Mouse (Mus musculus) heart, embryonic 13.5 days (tissue): ENCODE measurements around the gene Cartpt. TPM values are rescaled to one million over a fixed set of nuclear protein-coding genes. Genes with fewer than 3 reads are reported as not detected.
A peak's percentile ranks its signal among the peaks of the same experiment; 100 is the strongest.
"Not testable (repeated sequence)": the region's sequence is repeated elsewhere in the genome, so short reads cannot be mapped to it uniquely, and the experiment has no call there.

Experiments used
- ATAC-seq: fragments of 200-750 bp; cut with Nextera tagmentation; 2 replicates; pipeline ENCODE4 v1.8.0; 2017; ENCODE audit warnings: moderate TSS enrichment; ENCODE audit not compliant: insufficient number of reproducible peaks, low FRiP score, low TSS enrichment; ENCODE audit errors: extremely low read depth
- H3K27ac ChIP-seq: fragments of 300-500 bp; sonication (generic); replicated peaks from 2 replicates; pipeline ENCODE4 v1.5.1; 2015; ENCODE audit warnings: moderate library complexity, mild to moderate bottlenecking, inconsistent platforms
- H3K27me3 ChIP-seq: fragments of 300-500 bp; sonication (generic); replicated peaks from 2 replicates; pipeline ENCODE4 v1.6.1; 2015; ENCODE audit warnings: mild to moderate bottlenecking, inconsistent platforms
- H3K36me3 ChIP-seq: fragments of 300-500 bp; sonication (generic); 2 replicates; pipeline ENCODE4 v1.6.1; 2015; ENCODE audit warnings: mild to moderate bottlenecking, inconsistent platforms
- H3K4me1 ChIP-seq: fragments of 300-500 bp; sonication (generic); 2 replicates; pipeline ENCODE4 v1.6.1; 2015; ENCODE audit warnings: inconsistent platforms
- H3K4me2 ChIP-seq: fragments of 300-500 bp; sonication (generic); 2 replicates; pipeline ENCODE4 v1.6.1; 2015; ENCODE audit warnings: inconsistent platforms, mild to moderate bottlenecking, moderate library complexity
- H3K4me3 ChIP-seq: fragments of 300-500 bp; sonication (generic); 2 replicates; pipeline ENCODE4 v1.5.1; 2015; ENCODE audit warnings: moderate library complexity, mild to moderate bottlenecking, inconsistent platforms
- H3K9ac ChIP-seq: fragments of 300-500 bp; sonication (generic); 2 replicates; pipeline ENCODE4 v1.6.1; 2015; ENCODE audit warnings: inconsistent platforms, mild to moderate bottlenecking, moderate library complexity
- H3K9me3 ChIP-seq: fragments of 300-500 bp; sonication (generic); 2 replicates; pipeline ENCODE4 v1.6.1; 2016; ENCODE audit warnings: inconsistent platforms
- WGBS: fragments of 180-500 bp; shearing (Covaris S2); methylation state at CpG from one replicate; pipeline ENCODE4 v1.1.7; 2015; ENCODE audit warnings: mixed read lengths; 5-methylcytosine and 5-hydroxymethylcytosine counted together
- polyA plus RNA-seq: library from polyadenylated mRNA; unstranded; fragments of >200 nt; fragmentation: Nextera tagmentation; extraction: Ambion mirVana; gene quantifications from 2 replicates; pipeline ENCODE4 v1.2.1, GENCODE M21; 2015

Cartpt gene
- polyA plus RNA-seq, 1 experiment from 2014 or later: 0.19 TPM

GRCm38 (mm10) chr13:99899670-99900556 is 978 bp downstream of the Cartpt start:
- Histone ChIP-seq H3K4me1 (peaks cover 8% of the 10 kb centered on the region), H3K27ac (no peak overlapping the region), H3K36me3 (no peaks in the 10 kb centered on the region), H3K4me3 (peak overlapping the region; percentile 24; the same call in 1 of the 2 replicates), H3K9ac (no peak overlapping the region), H3K4me2 (peak overlapping the region; percentile 51), H3K27me3 (peaks cover 67% of the 10 kb centered on the region), H3K9me3 (no peaks in the 10 kb centered on the region)
- 8% methylated on average over 38 of the region's 38 CpGs for WGBS
- no peak for ATAC-seq

- H3K36me3 ChIP-seq: no peaks in the 10 kb centered on the region
- H3K9ac ChIP-seq: no peak overlapping the region
- no peak overlapping the region for H3K4me2 ChIP-seq
- peaks cover 62% of the 10 kb centered on the region for H3K27me3 ChIP-seq
- WGBS: 29% methylated on average over 14 of the region's 14 CpGs
- ATAC-seq: no peak
- H3K4me1 ChIP-seq: peaks cover 8% of the 10 kb centered on the region
- H3K9me3 ChIP-seq: no peaks in the 10 kb centered on the region
- no peak overlapping the region for H3K27ac ChIP-seq
- H3K4me3 ChIP-seq: no peak overlapping the region
Measured at GRCm38 (mm10) chr13:99898816-99899215, 2.1 kb downstream of the Cartpt start.

- H3K4me2 ChIP-seq: no peak overlapping the region
- no peaks in the 10 kb centered on the region for H3K4me1 ChIP-seq
- 68% methylated on average over 6 of the region's 6 CpGs for WGBS
- no peak for ATAC-seq
- H3K27ac ChIP-seq: no peak overlapping the region
- H3K27me3 ChIP-seq: 0 out of 2 replicates have a peak, but pooled peaks cover 3% of the 10 kb centered on the region
- no peak overlapping the region for H3K4me3 ChIP-seq
- H3K9ac ChIP-seq: no peak overlapping the region
- no peaks in the 10 kb centered on the region for H3K9me3 ChIP-seq
- no peaks in the 10 kb centered on the region for H3K36me3 ChIP-seq
Measured at GRCm38 (mm10) chr13:99885636-99886035, 15.3 kb downstream of the Cartpt start.

- not testable (repeated sequence) for H3K27ac ChIP-seq, H3K4me2 ChIP-seq, H3K9me3 ChIP-seq, H3K4me3 ChIP-seq, H3K4me1 ChIP-seq, ATAC-seq, H3K27me3 ChIP-seq, H3K9ac ChIP-seq, H3K36me3 ChIP-seq
- 63% methylated on average over 8 of the region's 8 CpGs for WGBS
Measured at GRCm38 (mm10) chr13:99881774-99882173, 19.1 kb downstream of the Cartpt start.

- ATAC-seq: no peak
- Histone ChIP-seq H3K27me3 (no peaks in the 10 kb centered on the region), H3K4me3 (no peak overlapping the region), H3K9me3 (no peaks in the 10 kb centered on the region), H3K9ac (no peak overlapping the region), H3K27ac (no peak overlapping the region), H3K36me3 (no peaks in the 10 kb centered on the region), H3K4me1 (no peaks in the 10 kb centered on the region), H3K4me2 (no peak overlapping the region)
- 69% methylated on average over 10 of the region's 10 CpGs for WGBS
Measured at GRCm38 (mm10) chr13:99879696-99880095, 21.2 kb downstream of the Cartpt start.

- H3K4me3 ChIP-seq: no peak overlapping the region
- 0 out of 2 replicates have a peak, but pooled peaks cover 8% of the 10 kb centered on the region for H3K9me3 ChIP-seq
- no peak overlapping the region for H3K27ac ChIP-seq
- H3K36me3 ChIP-seq: no peaks in the 10 kb centered on the region
- no peak overlapping the region for H3K4me2 ChIP-seq
- no peak overlapping the region for H3K9ac ChIP-seq
- WGBS: 81% methylated on average over 1 of the region's 1 CpGs
- ATAC-seq: no peak
- no peaks in the 10 kb centered on the region for H3K27me3 ChIP-seq
- H3K4me1 ChIP-seq: no peaks in the 10 kb centered on the region
Measured at GRCm38 (mm10) chr13:99872059-99872458, 28.8 kb downstream of the Cartpt start.

- no peak overlapping the region for H3K4me3 ChIP-seq
- H3K27me3 ChIP-seq: no peaks in the 10 kb centered on the region
- H3K4me2 ChIP-seq: no peak overlapping the region
- 0 out of 2 replicates have a peak, but pooled peaks cover 8% of the 10 kb centered on the region for H3K9me3 ChIP-seq
- H3K9ac ChIP-seq: no peak overlapping the region
- WGBS: 88% methylated on average over 6 of the region's 6 CpGs
- H3K36me3 ChIP-seq: no peaks in the 10 kb centered on the region
- no peak overlapping the region for H3K27ac ChIP-seq
- ATAC-seq: no peak
- H3K4me1 ChIP-seq: peaks cover 5% of the 10 kb centered on the region
Measured at GRCm38 (mm10) chr13:99868438-99868837, 32.5 kb downstream of the Cartpt start.

- Histone ChIP-seq H3K4me1 (peaks cover 9% of the 10 kb centered on the region), H3K27ac (no peak overlapping the region), H3K36me3 (no peaks in the 10 kb centered on the region), H3K4me3 (no peak overlapping the region), H3K27me3 (no peaks in the 10 kb centered on the region), H3K9me3 (peaks cover 13% of the 10 kb centered on the region; the same call in 1 of the 2 replicates), H3K4me2 (no peak overlapping the region), H3K9ac (no peak overlapping the region)
- WGBS: 72% methylated on average over 5 of the region's 5 CpGs
- ATAC-seq: no peak
Measured at GRCm38 (mm10) chr13:99864331-99864730, 36.6 kb downstream of the Cartpt start.

GRCm38 (mm10) chr13:99860670-99861069 is 40.2 kb downstream of the Cartpt start:
- H3K27ac ChIP-seq: no peak overlapping the region
- peaks cover 5% of the 10 kb centered on the region; the same call in 1 of the 2 replicates for H3K9me3 ChIP-seq
- ATAC-seq: no peak
- no peak overlapping the region for H3K4me3 ChIP-seq
- no peaks in the 10 kb centered on the region for H3K36me3 ChIP-seq
- no peak overlapping the region for H3K4me2 ChIP-seq
- H3K4me1 ChIP-seq: peaks cover 25% of the 10 kb centered on the region
- no peak overlapping the region for H3K9ac ChIP-seq
- WGBS: 83% methylated on average over 3 of the region's 3 CpGs
- no peaks in the 10 kb centered on the region for H3K27me3 ChIP-seq

GRCm38 (mm10) chr13:99859082-99859481 is 41.8 kb downstream of the Cartpt start:
- Histone ChIP-seq H3K4me3 (no peak overlapping the region), H3K27ac (no peak overlapping the region), H3K9me3 (peaks cover 5% of the 10 kb centered on the region; the same call in 1 of the 2 replicates), H3K27me3 (no peaks in the 10 kb centered on the region), H3K4me2 (no peak overlapping the region), H3K36me3 (no peaks in the 10 kb centered on the region), H3K4me1 (peaks cover 25% of the 10 kb centered on the region), H3K9ac (no peak overlapping the region)
- no peak for ATAC-seq
- WGBS: 6% methylated on average over 1 of the region's 1 CpGs

- peak; percentile 49; the same call in 1 of the 2 replicates for ATAC-seq
- no peaks in the 10 kb centered on the region for H3K27me3 ChIP-seq
- H3K9ac ChIP-seq: no peak overlapping the region
- H3K9me3 ChIP-seq: peaks cover 5% of the 10 kb centered on the region; the same call in 1 of the 2 replicates
- H3K4me1 ChIP-seq: peaks cover 16% of the 10 kb centered on the region
- no peaks in the 10 kb centered on the region for H3K36me3 ChIP-seq
- H3K4me3 ChIP-seq: no peak overlapping the region
- 17% methylated on average over 2 of the region's 2 CpGs for WGBS
- no peak overlapping the region for H3K4me2 ChIP-seq
- H3K27ac ChIP-seq: peak overlapping the region; percentile 65
Measured at GRCm38 (mm10) chr13:99857879-99858278, 43.0 kb downstream of the Cartpt start.
